Mouse (Mus musculus): ENCODE measurements around the gene Atp23.

The Atp23 gene

DNA sequence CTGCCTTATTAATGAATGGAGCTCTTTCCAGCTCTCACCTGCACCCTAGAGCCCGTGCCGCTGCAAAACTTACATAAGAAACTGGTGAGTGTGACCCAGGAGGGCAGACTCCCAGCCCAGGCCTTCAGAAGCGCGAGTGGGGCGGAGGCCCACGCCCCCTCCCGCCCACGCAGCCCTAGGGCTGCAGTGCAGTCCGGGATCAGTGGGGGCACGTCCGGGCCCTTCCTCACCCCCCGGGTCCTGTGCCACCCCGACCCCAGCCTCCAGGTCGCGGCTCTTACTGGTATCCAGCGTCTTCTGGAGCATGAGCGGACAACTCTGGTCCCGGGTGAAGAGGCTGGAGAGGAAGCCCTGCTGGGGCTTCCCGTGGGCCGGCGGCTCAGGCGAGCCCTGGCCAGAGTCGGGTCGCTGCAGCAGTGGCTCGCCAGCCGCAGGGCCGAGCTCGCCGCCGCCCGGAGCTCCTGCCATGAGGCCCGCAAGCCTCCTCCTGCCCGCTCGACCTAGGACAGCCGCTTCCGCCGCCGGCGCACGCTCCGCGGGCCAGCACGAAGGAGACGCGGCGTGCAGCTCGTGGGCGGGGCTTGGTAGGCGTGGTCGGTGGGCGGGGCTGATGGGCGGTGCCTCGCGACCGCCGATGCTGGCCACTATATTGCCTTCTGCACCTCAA lies at the start of gene Atp23:
Gene Atp23, minus strand, starts transcription at position 535 of the 667 bp plus-strand sequence.
- peak; percentile 89 for DNase-seq (ENCODE audit: low read depth, low spot score)

DNA sequence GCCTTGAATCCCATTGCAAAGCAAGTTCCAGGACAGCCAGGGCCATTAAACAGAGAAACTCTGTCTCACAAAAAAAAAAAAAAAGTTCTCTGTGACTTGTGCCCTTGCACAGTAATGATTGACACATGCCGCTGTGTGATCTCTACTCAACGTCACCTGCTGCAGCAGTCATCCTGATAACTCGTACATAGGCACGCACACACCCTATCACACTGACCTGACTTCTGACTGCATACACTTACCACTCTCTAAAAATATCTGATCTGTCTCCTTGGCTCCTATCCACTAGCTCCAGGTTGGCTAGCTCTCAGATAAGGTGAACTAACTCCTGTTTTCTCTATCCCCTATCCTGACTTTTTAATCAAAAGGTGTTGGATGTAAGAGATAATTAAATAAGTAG lies 49.4 kb upstream of the Atp23 start:
- no peak for DNase-seq (ENCODE audit: low read depth, low spot score)

DNA sequence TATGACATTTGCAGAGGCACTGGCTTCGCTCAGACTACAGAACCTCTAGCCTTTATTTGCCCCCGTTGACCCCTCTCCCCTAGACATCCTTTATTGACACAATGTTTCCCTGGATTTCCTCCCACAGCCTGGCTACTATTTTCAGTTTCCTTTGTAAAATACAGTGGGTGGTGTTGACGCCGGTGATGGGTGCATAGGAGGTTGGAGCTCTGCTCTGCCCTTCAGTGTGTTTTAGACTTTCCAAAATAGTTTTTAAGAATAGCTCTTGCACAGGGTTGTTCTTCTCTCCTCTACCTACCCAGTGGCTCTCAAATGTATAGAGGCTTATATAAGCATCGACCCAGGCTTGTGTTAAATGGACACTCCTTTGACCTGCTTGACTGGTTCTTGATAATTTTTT lies 48.7 kb upstream of the Atp23 start:
- peak; percentile 60 for DNase-seq (ENCODE audit: low read depth, low spot score)

DNA sequence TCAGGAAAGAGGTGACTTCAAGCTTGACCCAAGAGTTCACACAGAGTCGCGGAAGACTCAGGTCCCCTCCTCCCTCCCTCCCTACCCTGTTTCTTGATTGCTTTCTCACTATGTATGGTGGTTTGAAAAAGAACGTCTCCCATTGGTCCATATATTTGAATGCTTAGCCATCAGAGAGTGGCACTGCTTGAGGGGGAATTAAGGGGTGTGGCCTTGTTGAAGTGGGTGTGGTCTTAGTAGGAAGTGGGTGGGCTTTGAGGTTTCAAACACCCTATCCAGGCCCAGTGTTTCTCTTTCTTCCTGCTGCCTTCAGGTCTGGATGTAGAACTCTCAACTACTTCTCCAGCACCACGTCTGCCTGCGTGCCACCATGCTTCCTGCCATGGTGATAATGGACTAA lies 44.4 kb upstream of the Atp23 start:
- no peak for DNase-seq (ENCODE audit: low read depth, low spot score)

DNA sequence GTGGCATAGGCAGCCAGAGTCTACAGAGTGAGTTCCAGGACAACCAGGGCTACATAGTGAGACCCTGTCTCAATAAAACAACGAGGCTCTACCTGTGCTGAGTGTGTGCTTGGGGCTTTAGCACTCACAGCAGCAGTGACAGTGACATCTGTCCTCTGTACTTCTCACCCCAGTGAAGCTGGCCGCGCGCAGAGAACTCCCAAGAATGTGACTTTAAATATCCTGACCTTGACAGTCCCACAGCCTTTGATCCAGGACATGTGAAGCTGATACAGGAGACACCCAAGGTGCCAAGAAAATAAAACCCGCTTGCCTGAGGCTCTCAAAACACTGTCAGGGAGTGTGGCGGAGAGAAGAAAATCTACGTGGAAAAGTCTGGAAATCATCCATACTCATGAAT lies 39.8 kb upstream of the Atp23 start:
- no peak for DNase-seq (ENCODE audit: low read depth, low spot score)

DNA sequence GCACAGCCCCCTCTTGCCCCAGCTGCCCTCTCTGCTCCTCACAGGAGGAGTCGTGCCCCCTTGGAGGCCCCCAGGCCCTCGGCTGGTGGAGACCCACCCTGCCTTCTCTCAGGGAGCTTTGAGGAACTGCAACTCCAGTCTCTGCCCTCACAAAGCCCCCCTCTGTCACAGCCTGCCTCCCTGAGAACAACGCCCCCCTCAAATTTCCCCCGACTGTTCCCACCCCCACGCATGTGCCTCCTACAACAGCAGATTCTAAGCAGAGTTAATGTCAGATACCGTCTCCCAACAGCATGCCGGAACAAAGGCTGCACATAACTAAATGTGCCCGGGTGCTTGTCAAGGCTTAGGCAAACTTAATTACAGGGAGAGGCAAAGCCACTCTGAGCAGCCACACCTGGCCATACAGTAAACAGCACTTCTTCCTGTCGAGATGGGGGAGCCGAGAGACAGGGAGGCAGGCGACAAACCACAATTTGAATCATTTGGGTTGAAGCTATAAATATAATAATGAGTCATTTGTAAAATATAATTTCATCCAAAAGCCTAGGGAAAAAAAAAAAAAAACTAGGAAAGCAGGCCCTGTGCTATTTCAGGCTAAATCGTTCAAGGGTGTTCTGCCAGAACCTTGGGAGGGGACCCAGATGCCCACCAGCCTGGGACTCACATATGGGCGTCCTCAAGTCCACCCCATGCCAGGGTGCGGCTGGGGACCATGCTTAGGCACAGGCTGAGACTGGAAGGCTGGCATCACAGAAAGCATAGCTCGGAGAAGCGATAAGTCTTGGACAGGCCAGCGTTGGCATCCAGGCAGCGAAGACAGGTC lies 34.6 kb upstream of the Atp23 start:
- peak; percentile 92 for DNase-seq (ENCODE audit: low read depth, low spot score)

DNA sequence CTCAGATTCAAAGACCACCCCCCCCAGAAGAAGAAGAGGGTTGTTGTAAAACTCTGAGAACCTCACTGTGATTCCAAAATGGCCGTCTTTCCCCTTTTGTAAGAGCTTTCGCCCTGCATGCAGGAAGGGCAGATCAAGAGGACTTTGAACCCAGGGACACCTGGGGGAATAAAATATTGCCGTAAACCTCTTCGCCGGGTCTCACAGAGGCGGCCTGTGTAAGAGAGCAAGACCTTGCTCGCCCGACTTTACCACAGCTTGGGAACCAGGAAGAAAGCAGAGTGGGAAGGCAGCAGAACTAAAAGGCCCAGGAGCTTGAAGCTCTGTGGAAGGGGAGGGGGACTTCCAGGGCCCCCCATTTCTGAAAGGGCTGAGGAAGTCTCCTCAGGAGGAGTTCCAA lies 34.0 kb upstream of the Atp23 start:
- DNase-seq (ENCODE audit: low read depth, low spot score): no peak

DNA sequence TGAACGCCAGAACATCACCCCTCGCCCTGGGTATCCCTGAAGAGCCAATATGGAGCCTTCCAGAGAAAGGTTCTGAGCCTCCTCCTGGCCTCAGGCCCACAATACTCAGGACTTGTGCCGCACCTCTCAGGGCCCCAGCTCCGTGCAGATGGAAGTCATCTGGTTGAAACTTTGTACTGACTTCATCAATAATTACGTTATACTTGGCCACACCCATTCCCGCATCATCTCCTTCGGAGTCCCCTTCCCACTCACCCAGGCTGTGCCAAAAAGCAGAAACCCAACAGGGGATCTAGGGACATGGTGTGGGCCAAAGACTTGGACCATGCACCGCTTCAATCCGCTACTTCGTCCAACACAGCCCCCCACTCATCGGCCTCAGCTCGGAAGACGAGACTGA lies 33.4 kb upstream of the Atp23 start:
- no peak for DNase-seq (ENCODE audit: low read depth, low spot score)

DNA sequence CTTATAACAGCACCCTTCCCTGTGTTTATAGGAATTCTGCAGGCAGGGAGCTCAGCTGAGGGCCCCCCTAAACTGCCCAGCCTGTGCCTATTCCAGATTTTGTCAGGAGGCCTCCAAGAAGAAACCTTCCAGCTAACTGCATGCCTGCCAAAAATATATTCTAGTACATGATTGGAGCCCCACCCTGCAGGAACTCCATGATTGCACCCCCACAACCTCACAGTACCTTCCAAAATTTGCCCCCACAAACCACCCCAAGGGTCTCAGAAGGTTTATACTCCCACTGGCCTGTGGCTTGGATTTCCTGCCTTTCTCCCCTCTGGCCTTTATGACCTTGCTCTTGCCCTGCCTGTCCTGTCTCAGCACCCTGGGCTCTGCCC lies 30.6 kb upstream of the Atp23 start:
- no peak for DNase-seq (ENCODE audit: low read depth, low spot score)

DNA sequence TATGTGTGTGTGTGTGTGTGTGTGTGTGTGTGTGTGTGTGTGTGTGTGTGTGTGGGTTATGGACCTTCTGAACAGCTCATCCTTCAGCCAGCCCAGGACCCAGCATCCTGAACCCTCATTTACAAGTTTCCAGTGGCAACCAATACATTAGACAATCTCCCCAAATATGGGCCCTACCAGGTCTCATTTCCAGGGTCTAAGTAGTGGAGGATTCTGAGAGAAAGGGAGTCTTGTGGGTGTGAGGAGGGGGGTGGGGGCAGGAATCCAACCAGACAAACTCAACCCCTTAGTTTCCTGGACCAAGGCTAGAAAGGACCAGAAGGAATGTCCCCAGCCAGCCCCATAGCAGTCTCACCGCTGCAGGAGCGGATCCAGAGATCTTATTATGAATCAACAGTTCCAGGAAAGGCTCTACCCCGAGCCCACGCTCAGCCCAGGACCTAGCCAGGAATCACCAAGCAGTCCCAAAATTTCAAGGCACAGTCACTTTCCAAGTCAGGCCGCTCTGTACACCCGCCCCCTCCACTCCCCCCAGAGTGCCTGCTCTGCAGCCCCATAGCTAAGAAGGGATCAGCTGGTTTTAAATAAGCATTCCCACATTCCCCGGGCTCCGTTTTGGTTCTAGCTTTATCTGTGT lies 30.1 kb upstream of the Atp23 start:
- peak; percentile 87 for DNase-seq (ENCODE audit: low read depth, low spot score)

DNA sequence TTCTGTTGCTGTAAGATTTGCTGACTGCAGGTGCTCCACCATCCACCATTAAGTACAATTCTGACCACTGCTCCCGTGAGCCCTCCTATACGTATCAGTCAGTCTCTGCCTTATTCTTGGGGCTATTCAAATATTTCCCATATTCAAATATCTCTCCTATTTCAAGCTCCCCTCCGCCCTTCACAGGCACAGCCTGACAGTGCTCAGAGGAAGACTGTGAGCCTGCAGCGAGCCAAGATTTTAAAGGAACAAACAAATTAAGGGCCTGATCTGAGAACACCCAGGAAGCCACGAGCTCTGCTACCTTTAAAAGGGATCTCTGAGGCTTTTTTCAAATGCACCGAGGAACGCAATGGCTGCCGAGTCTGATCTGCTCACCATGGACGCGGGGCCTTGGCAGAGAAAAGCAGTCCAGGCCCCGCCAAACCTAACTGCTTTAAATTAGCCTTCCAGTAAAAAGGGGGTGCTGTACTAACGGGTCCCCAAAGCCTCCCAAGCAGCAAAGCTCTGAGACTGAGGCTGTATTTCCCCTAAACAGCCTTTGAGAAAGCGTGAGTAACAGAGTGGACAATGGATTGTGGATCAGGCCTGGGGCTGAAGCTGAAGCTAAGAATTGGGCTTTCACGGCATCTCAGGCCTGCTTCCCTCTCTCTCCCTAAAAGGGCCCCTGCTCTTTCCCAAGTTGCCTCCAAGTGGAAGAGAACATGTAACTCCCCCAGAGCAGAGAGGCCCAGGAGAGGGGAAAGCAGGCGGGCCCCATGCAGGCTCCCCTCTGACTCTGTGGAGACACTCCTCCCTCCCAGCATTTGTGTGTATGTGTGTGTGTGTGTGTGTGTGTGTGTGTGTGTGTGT lies 29.3 kb upstream of the Atp23 start:
- DNase-seq (ENCODE audit: low read depth, low spot score): no peak

DNA sequence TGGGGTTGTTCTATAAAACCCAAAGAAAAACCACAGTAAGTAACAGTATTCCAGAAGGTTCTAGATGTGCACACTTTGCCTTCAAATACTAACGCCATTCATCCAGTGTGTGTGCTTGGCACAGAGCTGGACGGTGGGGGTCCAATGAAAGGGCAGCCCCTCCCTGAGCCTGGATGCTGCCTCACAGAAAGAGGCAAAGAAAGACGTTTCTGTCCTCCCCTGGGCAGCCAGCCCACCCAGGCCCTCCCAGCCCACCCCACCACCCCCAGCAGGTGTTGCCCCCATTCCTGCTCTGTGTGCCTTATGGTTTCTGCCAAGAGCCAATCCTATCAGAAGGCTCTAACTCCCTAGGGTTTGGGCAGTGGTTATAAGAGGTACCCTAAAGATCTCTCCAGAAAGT lies 28.4 kb upstream of the Atp23 start:
- DNase-seq (ENCODE audit: low read depth, low spot score): no peak

DNA sequence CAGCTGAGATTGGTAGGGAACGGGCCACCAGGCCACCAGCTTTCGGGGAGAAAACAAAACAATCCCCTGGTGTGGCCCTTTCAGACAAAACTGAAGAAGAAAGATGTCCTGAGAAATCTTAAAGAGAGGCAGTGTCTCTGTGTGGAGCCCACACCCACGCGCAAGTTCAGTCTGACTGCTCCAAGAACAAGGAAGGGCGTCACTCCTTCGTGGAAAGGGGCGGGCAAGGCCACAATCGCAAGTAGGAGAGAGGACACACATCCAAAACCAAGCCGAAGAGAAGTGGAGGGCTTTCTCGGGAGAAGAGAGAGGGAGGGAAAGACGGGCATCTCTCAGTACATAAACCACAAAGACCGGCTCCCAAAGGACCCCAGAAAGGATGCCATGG lies 27.7 kb upstream of the Atp23 start:
- peak; percentile 79 for DNase-seq (ENCODE audit: low read depth, low spot score)

DNA sequence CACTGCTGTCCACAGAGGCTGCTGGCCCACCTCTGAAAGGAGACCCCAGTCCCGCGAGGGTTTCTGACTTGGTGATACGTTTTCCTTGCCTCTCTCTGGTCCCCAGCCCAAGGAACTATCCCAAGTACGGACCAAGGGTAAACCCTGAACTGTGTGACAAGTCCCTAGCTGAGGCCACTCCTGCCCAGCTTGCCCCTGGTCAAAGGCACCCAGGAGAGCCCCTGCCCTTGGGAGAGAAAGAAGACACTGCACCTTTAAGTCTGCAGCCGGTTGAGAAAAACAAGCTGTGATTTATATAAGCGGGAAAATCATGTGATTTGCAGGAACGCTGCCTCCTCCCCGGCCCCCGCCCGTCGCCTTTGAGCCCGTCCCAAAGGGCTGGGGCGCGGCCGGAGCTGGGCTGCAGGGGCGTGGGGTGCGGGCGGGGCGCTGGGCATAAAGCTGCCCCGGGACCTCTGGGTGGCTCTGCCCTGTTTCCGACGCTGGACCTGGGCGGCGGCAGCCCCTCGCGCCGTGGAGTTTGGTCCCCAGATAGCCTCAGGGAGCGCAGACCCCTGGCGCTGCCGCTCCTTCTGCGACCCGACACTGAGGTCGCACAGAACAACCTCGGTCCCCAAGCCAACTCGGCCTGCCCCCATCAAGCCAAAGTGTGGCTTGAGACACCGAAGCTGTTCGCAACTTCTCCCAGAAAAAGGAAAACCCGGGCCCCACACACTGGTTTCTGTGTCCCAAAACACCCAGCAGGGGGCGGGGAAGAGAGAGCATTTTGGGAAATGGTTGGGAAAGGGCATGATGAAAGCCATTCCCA lies 27.1 kb upstream of the Atp23 start:
- peak; percentile 95 for DNase-seq (ENCODE audit: low read depth, low spot score)

DNA sequence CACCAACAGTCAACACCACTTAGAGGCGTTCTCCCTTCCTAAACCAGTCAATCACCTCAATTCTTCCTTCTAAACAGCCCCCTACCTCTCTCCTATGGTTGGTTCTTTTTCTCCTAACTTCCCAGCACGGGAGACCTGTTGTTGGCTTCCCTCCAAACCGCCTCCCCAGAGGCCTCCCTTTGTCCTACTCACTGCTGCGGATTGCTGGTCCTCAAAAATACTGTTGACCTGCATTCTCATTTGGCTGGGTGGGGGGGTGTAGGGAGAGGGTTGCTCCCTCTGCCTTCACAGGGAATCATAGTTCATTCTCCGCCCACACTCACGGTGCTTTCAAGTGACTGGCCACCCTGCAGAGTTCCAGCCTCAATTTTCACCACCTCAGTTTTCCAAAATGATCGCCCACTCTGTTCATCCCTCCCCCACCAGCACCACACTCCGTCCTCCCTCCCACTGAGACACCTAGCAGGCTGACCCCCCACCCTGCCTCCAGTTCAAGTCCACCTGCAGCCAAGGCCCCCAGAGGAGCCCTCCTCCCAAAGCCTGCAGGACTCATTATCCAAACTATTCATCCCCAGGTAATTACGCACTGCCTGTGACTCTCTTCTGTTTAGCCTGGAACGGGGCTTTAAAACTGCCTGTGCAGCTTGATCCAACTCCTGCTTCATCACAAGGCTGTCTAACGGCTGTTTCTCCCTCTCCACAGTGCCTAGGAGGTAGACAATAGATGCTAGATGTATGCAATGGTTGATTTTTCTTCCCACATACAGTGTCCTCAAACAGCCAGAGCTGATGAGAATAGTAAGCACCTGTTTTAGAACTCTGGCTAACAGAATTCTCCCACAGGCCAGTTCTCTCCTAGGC lies 26.2 kb upstream of the Atp23 start:
- peak; percentile 79 for DNase-seq (ENCODE audit: low read depth, low spot score)

DNA sequence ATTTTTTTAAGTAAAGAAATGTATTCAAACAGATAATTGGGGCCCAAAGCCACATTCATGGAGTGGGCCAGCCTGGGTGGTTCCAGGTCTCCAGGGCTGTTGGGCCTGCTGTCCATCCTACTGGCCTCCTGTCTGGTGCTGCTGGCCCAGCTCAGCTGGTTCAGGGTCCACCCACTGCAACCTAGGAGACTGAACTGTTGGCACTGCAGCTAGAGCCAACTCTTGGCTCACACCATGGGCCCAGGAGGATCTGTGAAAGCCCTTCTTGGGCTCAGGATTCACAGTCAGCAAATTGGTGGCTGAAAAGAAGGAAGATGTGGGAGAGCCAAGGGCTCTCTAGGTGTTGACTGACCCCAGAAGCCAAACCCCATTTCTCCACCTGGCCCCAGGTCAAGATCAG lies 24.2 kb upstream of the Atp23 start:
- DNase-seq (ENCODE audit: low read depth, low spot score): no peak

DNA sequence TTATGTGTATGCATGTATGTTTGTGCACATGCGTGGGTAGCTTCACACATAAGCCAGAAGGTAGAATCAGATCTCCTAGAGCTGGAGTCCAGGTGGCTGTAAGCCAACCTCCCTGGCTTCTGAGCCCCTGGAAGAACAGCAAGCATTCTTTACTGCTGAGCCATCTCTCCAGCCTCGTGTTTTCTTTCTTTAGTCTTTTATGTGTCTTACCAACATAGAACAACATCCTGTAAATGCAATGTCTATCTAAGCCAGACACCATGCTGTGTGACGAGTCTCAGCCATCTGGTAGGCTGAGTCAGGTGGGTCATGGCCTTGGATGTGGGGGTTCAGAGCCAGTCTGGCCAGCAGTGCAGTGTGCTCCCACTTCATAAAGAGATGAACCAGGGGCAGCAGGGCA lies 22.9 kb upstream of the Atp23 start:
- peak; percentile 77 for DNase-seq (ENCODE audit: low read depth, low spot score)

DNA sequence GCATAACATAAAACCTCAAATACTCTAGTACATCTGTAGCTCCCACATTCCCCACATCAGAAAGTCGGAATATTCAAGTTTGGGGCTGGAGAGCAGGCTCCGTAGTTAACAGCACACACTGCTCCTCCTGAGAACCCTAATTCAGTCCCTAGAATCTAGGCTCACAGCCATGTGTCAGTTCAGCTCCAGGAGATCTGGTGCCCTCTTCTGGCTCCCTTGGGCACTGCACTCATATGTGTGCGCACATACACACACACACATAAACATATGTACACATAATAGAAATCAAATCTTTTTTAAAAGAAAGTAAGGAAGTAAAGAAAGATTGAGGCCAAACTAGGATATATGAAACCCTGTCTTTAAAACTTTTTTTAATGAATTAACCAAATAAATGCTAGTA lies 19.1 kb upstream of the Atp23 start:
- no peak for DNase-seq (ENCODE audit: low read depth, low spot score)

DNA sequence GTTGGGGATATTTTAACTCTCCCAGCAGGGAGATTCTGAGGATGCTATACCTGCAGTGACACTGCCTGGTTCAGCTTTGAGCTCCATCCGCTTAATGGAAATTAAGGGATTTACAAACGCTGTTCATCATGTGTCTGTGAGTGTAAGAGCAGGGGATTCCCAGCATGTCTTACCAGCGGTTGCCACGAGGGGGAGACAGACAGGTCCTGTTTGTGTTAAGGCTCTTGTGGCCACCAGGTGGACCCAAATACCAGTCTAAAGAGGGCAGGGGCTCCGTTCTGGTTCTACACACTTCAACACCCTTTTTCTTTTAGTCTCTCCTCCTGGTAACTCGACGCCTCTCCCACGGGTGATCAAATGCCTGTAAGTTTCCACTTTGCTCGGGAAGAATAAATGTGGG lies 17.9 kb upstream of the Atp23 start:
- DNase-seq (ENCODE audit: low read depth, low spot score): peak; percentile 97

DNA sequence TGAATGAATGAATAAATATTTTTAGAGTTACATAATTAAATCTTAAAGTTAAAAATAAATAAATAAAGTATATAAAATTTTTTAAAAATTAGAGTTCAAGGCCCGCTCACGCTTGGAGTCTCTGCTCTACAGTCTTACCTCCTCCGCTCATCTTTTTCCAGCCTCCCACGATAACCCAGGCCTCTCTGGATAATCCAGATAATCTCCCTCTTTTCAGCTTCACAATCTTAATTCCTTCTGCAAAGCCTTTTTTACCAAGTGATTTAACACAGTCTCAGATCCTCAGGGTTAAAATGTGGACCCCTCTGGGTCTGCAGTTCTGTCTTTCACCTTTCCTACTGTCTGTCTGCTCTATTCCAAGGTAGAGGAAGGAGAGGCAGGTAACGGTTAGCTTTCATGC lies 13.1 kb upstream of the Atp23 start:
- DNase-seq (ENCODE audit: low read depth, low spot score): no peak
